Mouse (Mus musculus) layer of hippocampus, postnatal 36 days (tissue): Measurements from ENCODE around the gene Rhbdd2. TPM values are rescaled to one million over a fixed set of nuclear protein-coding genes. Genes with fewer than 3 reads are reported as not detected.
"Not testable (repeated sequence)": the region's sequence is repeated elsewhere in the genome, so short reads cannot be mapped to it uniquely, and the experiment has no call there.

ENCODE experiments used
- DNase-seq, 2 experiments: peaks; one replicate each; pipeline ENCODE4 v3.0.0; 2022
- total RNA-seq, 2 experiments: library from RNA; stranded (reverse); gene quantifications; 2 replicates each; pipeline ENCODE4 v1.2.3; 2021

Gene Rhbdd2
- 10 to 100 TPM; 78.2 to 83.9 TPM for total RNA-seq

DNA sequence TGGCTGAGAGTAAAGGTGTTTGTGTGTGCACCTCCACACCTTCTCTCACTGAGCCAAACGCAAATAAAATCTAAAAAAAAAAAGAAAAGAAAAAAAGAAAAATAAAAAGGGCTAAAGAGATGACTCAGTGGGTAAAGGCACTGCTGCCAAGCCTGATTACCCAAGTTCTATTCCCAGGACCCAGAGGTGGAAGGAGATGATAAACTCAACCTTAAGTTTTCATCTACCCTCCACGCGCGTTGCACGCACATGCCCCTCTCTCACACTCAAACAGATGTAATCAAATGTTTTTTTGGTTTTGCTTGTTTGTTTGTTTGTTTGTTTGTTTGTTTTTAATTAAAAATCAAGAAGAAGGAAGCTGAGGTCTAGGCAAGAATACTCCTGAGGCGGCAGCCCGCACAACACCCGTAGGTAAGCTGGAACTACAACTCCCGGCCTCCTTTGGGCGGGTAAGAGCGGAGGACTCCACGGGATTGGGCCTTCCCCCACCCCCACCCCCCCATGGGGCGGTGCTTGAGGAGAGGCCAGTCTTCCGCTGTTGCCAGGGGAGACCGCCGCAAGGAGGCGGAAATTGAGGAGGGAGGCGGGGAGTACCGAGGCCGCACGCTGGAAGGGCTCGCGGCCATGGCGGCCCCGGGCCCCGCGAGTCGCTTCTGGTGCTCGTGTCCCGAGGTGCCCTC is at the start of gene Rhbdd2:
TSS of gene Rhbdd2 (plus strand) at position 502 of the 680 bp plus-strand sequence.
- DNase-seq, result peak; percentile 95

DNA sequence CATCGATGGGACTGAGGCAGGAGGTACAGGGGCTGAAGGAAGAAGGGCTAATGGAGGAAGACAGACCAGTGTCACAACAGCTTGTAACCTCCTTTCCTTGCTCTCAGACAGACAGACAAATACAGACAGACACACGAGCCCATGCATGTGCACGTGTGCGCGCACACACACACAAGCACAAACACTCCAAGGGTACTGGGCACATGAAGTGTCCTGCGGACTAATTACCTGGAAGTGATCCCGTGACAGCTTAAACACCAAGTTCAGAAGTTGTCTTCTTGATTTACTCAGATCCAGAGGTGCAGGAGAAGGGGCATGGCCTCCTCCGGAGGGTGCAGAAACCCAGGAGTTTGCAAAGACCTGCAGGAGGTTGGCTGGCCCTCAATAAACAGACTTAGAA is 46.7 kb upstream of the Rhbdd2 start:
- DNase-seq, result no peak

GRCm38 (mm10) chr5:135587764-135588163 is 44.7 kb upstream of the Rhbdd2 start:
- DNase-seq, result no peak

- no peak for DNase-seq
Observed at GRCm38 (mm10) chr5:135589996-135590784, 42.2 kb upstream of the Rhbdd2 start.

DNA sequence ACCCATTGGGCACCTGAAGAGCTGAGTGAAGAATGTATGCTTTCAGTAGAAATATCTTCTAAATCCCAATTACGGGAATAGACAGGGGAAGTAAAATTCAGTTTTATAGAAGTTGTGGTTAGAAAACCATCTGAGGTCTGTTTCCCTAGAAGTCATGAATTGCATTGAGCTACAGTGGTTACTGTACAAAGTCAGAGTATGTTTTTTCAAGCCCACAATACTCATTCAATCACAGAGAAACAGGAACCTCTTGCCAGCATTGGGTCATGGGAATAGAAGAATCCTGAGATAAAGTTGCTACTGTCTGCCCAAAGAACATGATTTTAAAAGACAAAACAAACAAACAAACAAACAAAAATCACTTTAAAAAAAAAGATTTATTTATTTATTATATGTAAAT is 27.8 kb upstream of the Rhbdd2 start:
- not testable (repeated sequence) for DNase-seq

DNA sequence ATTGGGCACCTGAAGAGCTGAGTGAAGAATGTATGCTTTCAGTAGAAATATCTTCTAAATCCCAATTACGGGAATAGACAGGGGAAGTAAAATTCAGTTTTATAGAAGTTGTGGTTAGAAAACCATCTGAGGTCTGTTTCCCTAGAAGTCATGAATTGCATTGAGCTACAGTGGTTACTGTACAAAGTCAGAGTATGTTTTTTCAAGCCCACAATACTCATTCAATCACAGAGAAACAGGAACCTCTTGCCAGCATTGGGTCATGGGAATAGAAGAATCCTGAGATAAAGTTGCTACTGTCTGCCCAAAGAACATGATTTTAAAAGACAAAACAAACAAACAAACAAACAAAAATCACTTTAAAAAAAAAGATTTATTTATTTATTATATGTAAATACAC is 25.7 kb upstream of the Rhbdd2 start:
- not testable (repeated sequence) for DNase-seq

- no peak for DNase-seq
Observed at GRCm38 (mm10) chr5:135607581-135607980, 24.8 kb upstream of the Rhbdd2 start.

GRCm38 (mm10) chr5:135609794-135610193 is 22.6 kb upstream of the Rhbdd2 start:
- DNase-seq, result no peak

- DNase-seq, result not testable (repeated sequence)
Observed at GRCm38 (mm10) chr5:135619741-135620140, 12.7 kb upstream of the Rhbdd2 start.

GRCm38 (mm10) chr5:135620526-135620925 is 11.9 kb upstream of the Rhbdd2 start:
- DNase-seq, result no peak

DNA sequence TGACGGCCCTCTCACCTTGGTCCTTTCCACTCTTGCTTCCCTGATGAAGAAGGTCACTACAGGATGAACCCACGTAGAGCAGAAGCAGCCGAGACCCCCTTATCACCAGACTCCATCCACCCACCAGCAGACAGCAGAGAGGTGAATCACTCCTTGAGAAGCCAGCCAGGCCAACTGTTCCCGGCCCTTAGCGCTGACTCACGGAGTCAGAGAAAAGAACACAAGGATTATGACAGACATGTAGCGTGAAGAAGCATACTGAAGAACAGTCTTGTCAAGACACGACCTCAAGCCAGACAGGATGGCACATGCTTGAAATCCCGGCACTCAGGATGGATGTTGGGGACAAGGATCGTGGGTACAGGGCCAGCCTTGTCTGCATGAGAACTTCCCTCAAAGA is 10.7 kb upstream of the Rhbdd2 start:
- DNase-seq, result no peak

- no peak for DNase-seq
Observed at GRCm38 (mm10) chr5:135623006-135623563, 9.3 kb upstream of the Rhbdd2 start.

DNA sequence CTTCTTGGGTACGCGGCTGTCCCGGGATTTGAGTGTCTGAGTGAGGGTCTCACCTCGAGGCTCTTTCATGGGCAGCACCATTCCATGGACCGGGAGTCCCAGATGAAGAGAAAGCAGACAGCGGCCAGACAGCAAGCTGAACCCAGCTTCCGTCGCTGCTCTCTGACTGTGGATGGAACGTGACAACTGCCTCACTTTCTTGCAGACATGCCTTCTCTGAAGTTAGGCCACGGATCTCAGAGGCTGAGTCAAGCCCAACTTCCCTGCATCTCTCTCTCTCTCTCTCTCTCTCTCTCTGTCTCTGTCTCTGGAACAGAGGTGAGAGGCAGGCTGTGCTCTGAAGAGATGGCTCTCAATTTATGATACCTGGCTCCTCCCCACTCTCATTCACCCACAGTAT is 3.5 kb upstream of the Rhbdd2 start:
- no peak for DNase-seq

GRCm38 (mm10) chr5:135629401-135629800 is 3.0 kb upstream of the Rhbdd2 start:
- DNase-seq, result no peak

GRCm38 (mm10) chr5:135630598-135630997 is 1.8 kb upstream of the Rhbdd2 start:
- peak in 1 of 2 experiments; percentile 41 for DNase-seq

- DNase-seq, result no peak
Observed at GRCm38 (mm10) chr5:135632797-135633144, 353 bp downstream of the Rhbdd2 start.

GRCm38 (mm10) chr5:135639760-135640458 is 7.5 kb downstream of the Rhbdd2 start:
- DNase-seq, result no peak

GRCm38 (mm10) chr5:135640459-135640789 is 8.0 kb downstream of the Rhbdd2 start:
- DNase-seq, result no peak

- no peak for DNase-seq
Observed at GRCm38 (mm10) chr5:135641028-135641427, 8.6 kb downstream of the Rhbdd2 start.

DNA sequence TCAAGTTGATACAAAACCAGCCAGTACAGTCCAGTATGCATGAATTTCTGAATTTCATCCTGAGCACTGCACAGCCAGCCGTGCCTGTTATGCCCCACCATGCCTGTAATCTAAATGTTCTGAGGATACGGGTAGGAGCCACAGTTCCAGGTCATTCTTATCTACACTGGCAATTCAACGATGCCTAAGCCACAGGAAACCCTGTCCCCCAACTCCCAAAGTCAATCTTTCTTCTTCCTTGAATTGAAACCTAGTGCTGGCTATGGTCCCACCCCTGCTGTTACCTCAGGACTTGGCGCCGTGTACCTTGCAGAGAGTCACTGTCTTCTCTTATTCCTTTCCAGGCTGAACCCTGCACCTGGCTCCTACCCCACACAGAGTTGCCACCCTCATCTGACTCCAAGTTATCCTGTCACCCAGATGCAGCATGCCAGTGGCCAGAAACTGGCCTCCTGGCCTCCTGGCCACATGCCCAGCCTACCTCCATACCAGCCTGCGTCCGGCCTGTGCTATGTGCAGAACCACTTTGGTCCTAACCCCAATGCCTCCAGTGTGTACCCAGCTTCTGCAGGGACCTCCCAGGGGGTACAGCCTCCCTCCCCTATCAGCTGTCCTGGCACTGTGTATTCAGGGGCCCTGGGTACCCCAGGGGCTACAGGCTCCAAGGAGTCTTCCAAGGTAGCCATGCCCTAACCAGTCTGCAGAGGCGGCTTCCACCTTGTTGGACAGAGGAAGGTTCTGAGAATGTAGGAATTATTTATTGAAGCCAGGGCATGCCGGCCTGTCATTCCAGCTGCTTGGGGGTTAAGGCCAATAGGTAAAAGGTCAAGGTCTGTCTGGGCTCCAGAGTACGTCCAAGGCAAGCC is 10.5 kb downstream of the Rhbdd2 start:
- no peak for DNase-seq

DNA sequence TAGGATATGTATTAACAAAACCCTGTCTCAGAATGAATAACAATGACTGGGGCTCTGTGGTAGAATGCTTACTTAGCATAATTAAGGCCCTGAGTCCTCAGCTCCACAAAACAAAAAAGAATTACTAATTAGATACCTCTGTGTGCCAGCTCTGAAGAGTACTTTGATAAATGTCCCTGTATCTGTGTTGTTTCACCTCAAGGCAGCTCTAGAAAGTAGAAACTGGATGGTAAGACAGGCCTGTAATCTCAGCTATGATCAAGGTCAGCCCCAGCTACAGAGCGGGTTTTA is 11.1 kb downstream of the Rhbdd2 start:
- DNase-seq, result no peak

- DNase-seq, result no peak
Observed at GRCm38 (mm10) chr5:135643869-135644268, 11.5 kb downstream of the Rhbdd2 start.
